Mouse (Mus musculus) forebrain, embryonic 14.5 days (tissue): Measurements from ENCODE around the gene Arhgap10. TPM values are rescaled to one million over a fixed set of nuclear protein-coding genes. Genes with fewer than 3 reads are reported as not detected.

ENCODE experiments used
- ATAC-seq: fragments of 200-750 bp; cut with Nextera tagmentation; 2 replicates; pipeline ENCODE4 v1.8.0; 2017; ENCODE audit warnings: mild to moderate bottlenecking, moderate library complexity
- DNase-seq: peaks from one replicate; pipeline ENCODE4 v3.0.0-alpha.2; 2015; ENCODE audit warnings: low spot score
- H3K27ac ChIP-seq: fragments of 300-500 bp; sonication (generic); 2 replicates; pipeline ENCODE4 v1.5.1; 2014; ENCODE audit warnings: low read depth, mild to moderate bottlenecking, control low read depth, low read length, moderate library complexity
- H3K27me3 ChIP-seq: fragments of 300-500 bp; sonication (generic); replicated peaks from 2 replicates; pipeline ENCODE4 v1.6.1; 2014; ENCODE audit warnings: low read length, control low read depth, mixed read lengths; ENCODE audit not compliant: control insufficient read depth, insufficient read depth
- H3K36me3 ChIP-seq: fragments of 300-500 bp; sonication (generic); 2 replicates; pipeline ENCODE4 v1.6.1; 2014; ENCODE audit warnings: low read length, control low read depth; ENCODE audit not compliant: control insufficient read depth, insufficient read depth
- H3K4me1 ChIP-seq: fragments of 300-500 bp; sonication (generic); 2 replicates; pipeline ENCODE4 v1.6.1; 2014; ENCODE audit warnings: antibody characterized with exemption, low read length, control low read depth; ENCODE audit not compliant: control insufficient read depth, insufficient read depth
- H3K4me2 ChIP-seq: fragments of 300-500 bp; sonication (generic); 2 replicates; pipeline ENCODE4 v1.6.1; 2014; ENCODE audit warnings: mild to moderate bottlenecking, control low read depth, low read length
- H3K4me3 ChIP-seq: fragments of 300-500 bp; sonication (generic); 2 replicates; pipeline ENCODE4 v1.5.1; 2014; ENCODE audit warnings: low read depth, low read length, control low read depth
- H3K9ac ChIP-seq: fragments of 300-500 bp; sonication (generic); 2 replicates; pipeline ENCODE4 v1.6.1; 2014; ENCODE audit warnings: mild to moderate bottlenecking, low read length, control low read depth, moderate library complexity
- H3K9me3 ChIP-seq: fragments of 300-500 bp; sonication (generic); replicated peaks from 2 replicates; pipeline ENCODE4 v1.6.1; 2016; ENCODE audit warnings: low read length, control low read depth, mixed read lengths; ENCODE audit not compliant: control insufficient read depth
- WGBS: fragments of 180-500 bp; shearing (Covaris S2); extraction: QIAGEN DNeasy Blood & Tissue Kit; methylation state at CpG from one replicate; pipeline ENCODE4 v1.1.7; 2014; 5-methylcytosine and 5-hydroxymethylcytosine counted together
- polyA plus RNA-seq: library from polyadenylated mRNA; unstranded; fragments of >200 nt; fragmentation: Nextera tagmentation; extraction: Ambion mirVana; gene quantifications from 2 replicates; pipeline ENCODE4 v1.2.1, GENCODE M21; 2014

Gene Arhgap10
- polyA plus RNA-seq, 1 experiment from 2014 or later, result 3.6 TPM

GRCm38 (mm10) chr8:77262216-77263009 is 255.3 kb downstream of the Arhgap10 start:
- no peaks in the 10 kb centered on the region for H3K27me3 ChIP-seq
- no peaks in the 10 kb centered on the region for H3K36me3 ChIP-seq
- WGBS, result 87% methylated on average over 12 of the region's 12 CpGs
- no peak overlapping the region for H3K9ac ChIP-seq
- ATAC-seq, result no peak
- no peak overlapping the region for H3K27ac ChIP-seq
- no peaks in the 10 kb centered on the region for H3K4me1 ChIP-seq
- DNase-seq, result no peak
- no peak overlapping the region for H3K4me2 ChIP-seq
- no peaks in the 10 kb centered on the region for H3K9me3 ChIP-seq
- no peak overlapping the region for H3K4me3 ChIP-seq

DNA sequence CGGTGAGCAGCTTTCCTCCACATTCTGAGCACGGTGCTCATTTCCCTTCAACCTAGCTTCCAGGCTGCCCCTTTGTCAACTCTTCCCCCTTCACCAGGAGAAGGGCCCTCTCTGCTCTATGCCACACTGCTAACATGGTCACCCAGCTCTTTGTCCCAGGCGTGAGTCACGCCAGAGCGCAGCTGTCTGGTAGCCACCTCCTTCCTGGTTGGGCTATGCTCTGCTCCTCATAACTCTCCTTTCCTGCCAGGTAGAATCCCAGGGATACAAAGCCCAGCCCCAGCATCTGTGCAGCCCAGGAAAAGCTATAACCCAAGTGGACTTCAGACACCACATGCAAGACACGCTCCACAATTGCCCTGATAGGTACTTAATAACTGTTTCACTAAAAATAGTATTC is 256.5 kb downstream of the Arhgap10 start:
- H3K4me2 ChIP-seq, result no peak overlapping the region
- no peaks in the 10 kb centered on the region for H3K36me3 ChIP-seq
- no peak overlapping the region for H3K9ac ChIP-seq
- no peaks in the 10 kb centered on the region for H3K27me3 ChIP-seq
- no peak overlapping the region for H3K27ac ChIP-seq
- ATAC-seq (no peak), DNase-seq (no peak)
- 91% methylated on average over 6 of the region's 6 CpGs for WGBS
- no peaks in the 10 kb centered on the region for H3K4me1 ChIP-seq
- H3K9me3 ChIP-seq, result no peaks in the 10 kb centered on the region
- no peak overlapping the region for H3K4me3 ChIP-seq

- Histone ChIP-seq H3K9ac (no peak overlapping the region), H3K36me3 (no peaks in the 10 kb centered on the region), H3K27me3 (no peaks in the 10 kb centered on the region), H3K9me3 (no peaks in the 10 kb centered on the region), H3K4me2 (no peak overlapping the region), H3K4me1 (no peaks in the 10 kb centered on the region), H3K4me3 (no peak overlapping the region), H3K27ac (no peak overlapping the region)
- DNase-seq (no peak), ATAC-seq (no peak)
- 91% methylated on average over 12 of the region's 12 CpGs for WGBS
Measured at GRCm38 (mm10) chr8:77257085-77257451, 260.7 kb downstream of the Arhgap10 start.

- H3K4me1 ChIP-seq, result no peaks in the 10 kb centered on the region
- no peaks in the 10 kb centered on the region for H3K9me3 ChIP-seq
- no peak overlapping the region for H3K27ac ChIP-seq
- H3K4me3 ChIP-seq, result no peak overlapping the region
- DNase-seq (peak; percentile 35), ATAC-seq (peak; percentile 40; the same call in 1 of the 2 replicates)
- no peak overlapping the region for H3K4me2 ChIP-seq
- WGBS, result 90% methylated on average over 5 of the region's 5 CpGs
- no peaks in the 10 kb centered on the region for H3K27me3 ChIP-seq
- H3K9ac ChIP-seq, result no peak overlapping the region
- no peaks in the 10 kb centered on the region for H3K36me3 ChIP-seq
Measured at GRCm38 (mm10) chr8:77256450-77257084, 261.2 kb downstream of the Arhgap10 start.

DNA sequence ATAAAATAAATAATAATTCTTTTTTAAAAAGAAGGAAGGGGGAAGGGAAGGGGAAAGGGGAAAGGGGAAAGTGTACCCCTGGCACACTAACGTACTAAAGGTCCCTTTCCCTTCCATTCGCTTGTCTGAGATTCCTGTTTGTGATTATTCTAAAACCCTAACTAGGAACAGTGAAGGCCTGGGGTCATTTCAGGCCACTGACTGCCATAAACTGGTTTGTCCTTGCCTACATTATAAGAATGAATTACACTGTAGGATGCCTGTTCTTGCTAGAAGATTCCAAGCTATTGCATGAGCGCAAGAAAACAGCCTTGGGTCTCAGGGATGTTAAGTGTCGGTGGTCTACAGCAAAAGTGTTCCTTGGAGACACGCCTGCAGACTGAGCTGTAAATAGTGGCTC is 263.3 kb downstream of the Arhgap10 start:
- Histone ChIP-seq H3K36me3 (no peaks in the 10 kb centered on the region), H3K27ac (no peak overlapping the region), H3K9ac (no peak overlapping the region), H3K4me2 (no peak overlapping the region), H3K9me3 (no peaks in the 10 kb centered on the region), H3K27me3 (no peaks in the 10 kb centered on the region), H3K4me3 (no peak overlapping the region), H3K4me1 (no peaks in the 10 kb centered on the region)
- DNase-seq (no peak), ATAC-seq (no peak)
- WGBS, result 91% methylated on average over 5 of the region's 5 CpGs

GRCm38 (mm10) chr8:77251134-77251533 is 266.6 kb downstream of the Arhgap10 start:
- H3K9me3 ChIP-seq, result no peaks in the 10 kb centered on the region
- DNase-seq, result no peak
- no peaks in the 10 kb centered on the region for H3K27me3 ChIP-seq
- no peak overlapping the region for H3K27ac ChIP-seq
- no peak overlapping the region for H3K4me2 ChIP-seq
- no peak overlapping the region for H3K4me3 ChIP-seq
- WGBS, result 92% methylated on average over 5 of the region's 5 CpGs
- no peaks in the 10 kb centered on the region for H3K36me3 ChIP-seq
- no peak overlapping the region for H3K9ac ChIP-seq
- ATAC-seq, result no peak
- H3K4me1 ChIP-seq, result no peaks in the 10 kb centered on the region

DNA sequence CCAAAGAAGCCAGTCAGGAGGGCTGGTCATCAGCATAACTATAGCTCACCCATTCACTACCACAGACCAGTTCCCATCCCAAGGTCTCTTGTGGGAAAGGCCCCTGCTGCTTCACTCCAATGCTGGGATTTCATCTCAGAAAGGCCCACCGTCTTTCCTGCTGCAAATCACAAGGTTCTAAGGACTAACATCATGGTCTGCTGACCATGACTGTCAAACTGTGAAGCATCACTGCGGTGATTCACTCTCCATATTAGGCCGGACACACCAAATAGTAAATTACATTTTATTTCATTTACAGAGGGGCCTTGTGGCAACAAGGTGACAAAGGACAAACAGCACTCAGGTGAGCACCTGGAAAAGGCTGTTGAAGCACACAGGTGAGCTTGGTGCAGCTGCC is 267.7 kb downstream of the Arhgap10 start:
- Histone ChIP-seq H3K9ac (no peak overlapping the region), H3K4me2 (no peak overlapping the region), H3K27me3 (no peaks in the 10 kb centered on the region), H3K27ac (no peak overlapping the region), H3K36me3 (no peaks in the 10 kb centered on the region), H3K4me1 (no peaks in the 10 kb centered on the region), H3K9me3 (no peaks in the 10 kb centered on the region), H3K4me3 (no peak overlapping the region)
- DNase-seq (no peak), ATAC-seq (no peak)
- WGBS, result 91% methylated on average over 3 of the region's 3 CpGs

DNA sequence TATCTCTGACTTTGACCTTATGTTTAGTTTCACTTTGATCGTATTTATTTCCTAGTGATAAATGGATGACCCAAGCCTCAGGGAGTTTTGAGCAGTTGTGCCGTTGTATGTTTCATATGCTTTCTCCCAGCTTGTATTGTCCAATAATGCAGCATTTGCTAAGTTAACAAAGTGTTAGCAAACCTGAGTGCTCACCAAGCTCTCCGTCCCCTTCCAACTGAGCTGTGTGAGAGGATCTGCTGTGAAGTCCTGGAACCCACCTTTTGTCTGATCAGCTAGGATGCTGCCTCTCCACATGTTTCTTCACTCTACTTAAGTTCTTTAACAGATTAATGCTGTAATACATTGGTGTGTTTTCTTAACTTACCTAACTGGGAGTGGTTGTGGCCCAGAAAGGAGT is 276.4 kb downstream of the Arhgap10 start:
- no peak for ATAC-seq
- no peaks in the 10 kb centered on the region for H3K27me3 ChIP-seq
- no peaks in the 10 kb centered on the region for H3K9me3 ChIP-seq
- DNase-seq, result no peak
- no peak overlapping the region for H3K4me2 ChIP-seq
- H3K4me3 ChIP-seq, result no peak overlapping the region
- H3K36me3 ChIP-seq, result no peaks in the 10 kb centered on the region
- no peak overlapping the region for H3K27ac ChIP-seq
- 94% methylated on average over 3 of the region's 3 CpGs for WGBS
- H3K4me1 ChIP-seq, result no peaks in the 10 kb centered on the region
- no peak overlapping the region for H3K9ac ChIP-seq

DNA sequence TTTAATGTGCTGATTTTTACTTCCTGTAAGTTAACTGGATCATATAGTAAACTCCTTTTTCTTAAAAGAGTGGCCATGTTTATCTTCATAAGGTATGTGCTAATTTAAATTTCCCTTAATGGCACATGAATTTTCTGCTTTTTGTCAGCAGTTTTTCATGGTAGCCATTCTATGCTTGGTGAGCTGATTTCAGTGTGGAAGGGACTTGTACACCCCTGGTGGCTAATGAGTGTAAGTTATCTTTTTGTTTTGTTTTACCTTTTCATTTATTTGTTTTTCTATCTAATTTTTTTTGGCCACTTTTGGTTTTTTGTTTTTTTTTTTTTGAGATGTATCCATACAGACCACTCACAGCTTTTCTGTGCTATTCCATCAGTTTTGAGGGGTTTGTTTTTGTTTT is 278.3 kb downstream of the Arhgap10 start:
- no peaks in the 10 kb centered on the region for H3K9me3 ChIP-seq
- ATAC-seq (no peak), DNase-seq (no peak)
- H3K27me3 ChIP-seq, result no peaks in the 10 kb centered on the region
- no peak overlapping the region for H3K9ac ChIP-seq
- no peaks in the 10 kb centered on the region for H3K36me3 ChIP-seq
- no peak overlapping the region for H3K4me3 ChIP-seq
- no peak overlapping the region for H3K4me2 ChIP-seq
- no peak overlapping the region for H3K27ac ChIP-seq
- no peaks in the 10 kb centered on the region for H3K4me1 ChIP-seq
